Mouse (Mus musculus) bone marrow, adult 2 months (tissue): ENCODE data around the gene Gorasp1. TPM values are rescaled to one million over a fixed set of nuclear protein-coding genes. Genes with fewer than 3 reads are reported as not detected.

ENCODE experiments used
- H3K27ac ChIP-seq: fragments of 200-500 bp; 2 replicates; pipeline ENCODE4 v1.5.1; 2012; ENCODE audit warnings: low read depth, mild to moderate bottlenecking, control low read depth, inconsistent platforms, low read length; ENCODE audit not compliant: control insufficient read depth, poor library complexity, insufficient read depth
- H3K4me1 ChIP-seq: fragments of 200-500 bp; 2 replicates; pipeline ENCODE4 v1.6.1; 2011; ENCODE audit warnings: low read length; ENCODE audit not compliant: control insufficient read depth, insufficient read depth
- H3K4me3 ChIP-seq: fragments of 200-500 bp; replicated peaks from 2 replicates; pipeline ENCODE3; 2011; ENCODE audit warnings: mild to moderate bottlenecking, low read depth, low read length, control low read depth; ENCODE audit not compliant: control insufficient read depth
- CTCF ChIP-seq: fragments of 200-500 bp; IDR thresholded peaks from 2 replicates; pipeline ENCODE4 v1.5.1; 2011; ENCODE audit warnings: low read length, control low read depth; ENCODE audit not compliant: control insufficient read depth, insufficient read depth
- POLR2A ChIP-seq: fragments of 200-500 bp; IDR thresholded peaks from 2 replicates; pipeline ENCODE4 v1.6.1; 2011; ENCODE audit warnings: low read depth, mild to moderate bottlenecking, control low read depth, low read length, borderline replicate concordance; ENCODE audit not compliant: control insufficient read depth
- WGBS: fragments of 180-500 bp; shearing (Covaris S2); methylation state at CpG from one replicate; pipeline ENCODE4 v1.1.7; 2018; 5-methylcytosine and 5-hydroxymethylcytosine counted together
- polyA plus RNA-seq: library from polyadenylated mRNA; stranded (reverse); fragments of >200 nt; gene quantifications from 2 replicates; pipeline ENCODE4 v1.2.4, GENCODE M21; 2011; ENCODE audit warnings: low replicate concordance; ENCODE audit not compliant: missing spikeins, insufficient read depth, insufficient read length

Gene Gorasp1
- polyA plus RNA-seq, 1 experiment, result 4.6 TPM

- no peak overlapping the region for H3K4me3 ChIP-seq
- 90% methylated on average over 26 of the region's 26 CpGs for WGBS
- no peaks in the 10 kb centered on the region for H3K4me1 ChIP-seq
- TF ChIP-seq POLR2A, result no peak
- H3K27ac ChIP-seq, result no peak overlapping the region
These were observed 29.0 kb upstream of the Gorasp1 start for GRCm38 (mm10) chr9:119966221-119966910.

GRCm38 (mm10) chr9:119965186-119965585 lies 27.8 kb upstream of the Gorasp1 start:
- TF ChIP-seq CTCF, result no peak
- TF ChIP-seq POLR2A, result no peak
- H3K4me1 ChIP-seq, result no peaks in the 10 kb centered on the region
- no peak overlapping the region for H3K4me3 ChIP-seq
- WGBS, result 72% methylated on average over 3 of the region's 3 CpGs
- no peak overlapping the region for H3K27ac ChIP-seq

GRCm38 (mm10) chr9:119964206-119964605 lies 26.8 kb upstream of the Gorasp1 start:
- Histone ChIP-seq H3K4me1 (no peaks in the 10 kb centered on the region), H3K4me3 (no peak overlapping the region), H3K27ac (no peak overlapping the region)
- WGBS, result 62% methylated on average over 3 of the region's 3 CpGs
- TF ChIP-seq POLR2A, result no peak
- TF ChIP-seq CTCF, result no peak

- no peak overlapping the region for H3K4me3 ChIP-seq
- no peaks in the 10 kb centered on the region for H3K4me1 ChIP-seq
- WGBS, result 26% methylated on average over 21 of the region's 21 CpGs
- no peak for TF ChIP-seq POLR2A
- peak; percentile 93 for TF ChIP-seq CTCF
- no peak overlapping the region for H3K27ac ChIP-seq
These were observed 25.8 kb upstream of the Gorasp1 start for GRCm38 (mm10) chr9:119962987-119963667.

GRCm38 (mm10) chr9:119962216-119962615 lies 24.9 kb upstream of the Gorasp1 start:
- Histone ChIP-seq H3K27ac (no peak overlapping the region), H3K4me1 (no peaks in the 10 kb centered on the region), H3K4me3 (no peak overlapping the region)
- TF ChIP-seq CTCF (no peak), POLR2A (no peak)
- 42% methylated on average over 4 of the region's 4 CpGs for WGBS

GRCm38 (mm10) chr9:119958835-119959234 lies 21.5 kb upstream of the Gorasp1 start:
- Histone ChIP-seq H3K4me1 (no peaks in the 10 kb centered on the region), H3K4me3 (no peak overlapping the region), H3K27ac (no peak overlapping the region)
- WGBS, result 78% methylated on average over 9 of the region's 9 CpGs
- TF ChIP-seq POLR2A (no peak), CTCF (no peak)

GRCm38 (mm10) chr9:119951388-119951787 lies 14.0 kb upstream of the Gorasp1 start:
- TF ChIP-seq CTCF, result no peak
- no peak overlapping the region for H3K4me3 ChIP-seq
- H3K4me1 ChIP-seq, result no peaks in the 10 kb centered on the region
- 83% methylated on average over 9 of the region's 9 CpGs for WGBS
- no peak overlapping the region for H3K27ac ChIP-seq

GRCm38 (mm10) chr9:119950434-119950833 lies 13.1 kb upstream of the Gorasp1 start:
- Histone ChIP-seq H3K27ac (no peak overlapping the region), H3K4me3 (no peak overlapping the region), H3K4me1 (no peaks in the 10 kb centered on the region)
- TF ChIP-seq CTCF, result no peak
- no peak for TF ChIP-seq POLR2A
- WGBS, result 81% methylated on average over 6 of the region's 6 CpGs
